Mouse (Mus musculus) heart, postnatal 0 days (tissue): ENCODE measurements around the gene Dpagt1.

Experiments
- CTCF ChIP-seq: IDR thresholded peaks from 2 replicates; pipeline ENCODE4 v1.5.1; 2016; ENCODE audit warnings: antibody characterized with exemption, control low read depth, low read depth
- EP300 ChIP-seq: IDR thresholded peaks from 2 replicates; pipeline ENCODE4 v1.6.1; 2016; ENCODE audit warnings: antibody characterized with exemption, low read depth

DNA sequence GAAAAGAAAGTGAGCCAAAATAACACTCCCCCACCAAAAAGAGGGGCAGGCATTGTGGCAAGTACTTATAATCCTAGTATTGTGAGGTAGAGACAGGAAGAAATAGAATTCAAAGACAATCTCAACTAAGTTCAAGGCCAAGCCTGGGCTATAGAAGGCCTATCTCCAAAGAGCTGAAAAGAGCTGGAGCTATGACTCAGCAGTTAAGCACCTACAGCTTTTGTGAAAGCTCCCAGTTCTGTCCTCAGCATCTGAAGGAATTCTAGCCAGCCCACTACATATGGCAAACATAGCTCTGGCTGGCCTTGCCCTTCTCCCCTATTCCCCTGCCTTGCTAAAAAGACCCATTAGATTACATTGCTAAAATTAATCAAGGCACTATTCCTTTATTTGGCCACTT, 47.6 kb downstream of the Dpagt1 start:
- TF ChIP-seq CTCF (no peak), EP300 (no peak)
